Comparison of ENCODE assay signal across 8 mouse cellular contexts in the genomic region with DNA sequence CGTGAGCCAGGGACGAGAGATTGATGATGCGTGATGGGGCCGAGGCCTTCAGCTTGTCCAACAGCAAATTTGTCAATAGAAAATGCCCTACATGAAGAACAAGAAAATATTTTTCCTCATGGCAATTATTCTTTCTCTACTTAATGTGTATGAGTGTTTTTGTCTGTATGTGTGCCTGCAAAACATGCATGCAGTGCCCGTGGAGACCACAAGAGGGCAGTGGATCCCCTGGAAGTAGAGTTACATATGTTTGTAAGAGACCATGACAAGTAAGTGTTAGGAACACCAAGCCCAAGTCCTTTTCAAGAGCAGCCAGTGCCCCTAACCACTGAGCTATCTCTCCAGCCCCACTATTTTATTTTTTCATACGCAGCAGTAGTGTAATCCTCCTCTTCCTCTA. TPM values are rescaled to one million over a fixed set of nuclear protein-coding genes. Genes with fewer than 3 reads are reported as not detected.
A peak's percentile ranks its signal among the peaks of the same experiment; 100 is the strongest.
DNase-seq lines count a peak whose midpoint lies in the region; ATAC-seq lines count a peak whose summit lies in the region.

No protein-coding gene starts in this region.

- ATAC-seq in cerebellum, adult (ENCODE audit: insufficient number of reproducible peaks, low FRiP score, low TSS enrichment): no peak

- DNase-seq in cerebellum, adult 18-20 months: peak; percentile 44 to 50
- peak; percentile 78 for DNase-seq in CD4-positive helper T cell, adult 2 months (ENCODE audit: low read depth, low spot score)
- DNase-seq in adrenal gland, postnatal 4 days (ENCODE audit: low spot score in 2 of 2): peak; percentile 28 to 42
- peak; percentile 57 to 62 for DNase-seq in frontal cortex, postnatal 36 days (ENCODE audit: low spot score in 2 of 2)
- peak; percentile 76 for DNase-seq in layer of hippocampus, adult 11-12 months (ENCODE audit: low spot score)
- DNase-seq in lung, postnatal 25 days (ENCODE audit: low spot score): peak; percentile 79
- DNase-seq in spleen, postnatal 14 days (ENCODE audit: low spot score in 2 of 2): peak; percentile 46 to 72

RNA-seq across cellular contexts. Expression of gene Rdh13, which starts 13.9 kb away (rescaled TPM):
- 10 to 100 TPM; 31.7 to 34.3 TPM for total RNA-seq in adrenal gland, postnatal 4 days (2021)

RNA-seq across cellular contexts. Expression of gene Eps8l1, which starts 28.9 kb away (rescaled TPM):
- 1 to 10 TPM; 7.8 to 9.3 TPM for total RNA-seq in adrenal gland, postnatal 4 days (2021)

RNA-seq across cellular contexts. Expression of gene Gp6, which starts 34.0 kb away (rescaled TPM):
- total RNA-seq in adrenal gland, postnatal 4 days (2021): under 1 TPM; 0.11 to 0.40 TPM
